Mouse (Mus musculus) naive thymus-derived CD4-positive, alpha-beta T cell, adult 2 months (primary cell): ENCODE measurements around the gene Fam217a.
"Not testable (repeated sequence)": the region's sequence is repeated elsewhere in the genome, so short reads cannot be mapped to it uniquely, and the experiment has no call there.

Source experiments
- DNase-seq: peaks from one replicate; pipeline ENCODE4 v3.0.0-alpha.2; 2011; ENCODE audit warnings: low read depth

Gene Fam217a

DNA sequence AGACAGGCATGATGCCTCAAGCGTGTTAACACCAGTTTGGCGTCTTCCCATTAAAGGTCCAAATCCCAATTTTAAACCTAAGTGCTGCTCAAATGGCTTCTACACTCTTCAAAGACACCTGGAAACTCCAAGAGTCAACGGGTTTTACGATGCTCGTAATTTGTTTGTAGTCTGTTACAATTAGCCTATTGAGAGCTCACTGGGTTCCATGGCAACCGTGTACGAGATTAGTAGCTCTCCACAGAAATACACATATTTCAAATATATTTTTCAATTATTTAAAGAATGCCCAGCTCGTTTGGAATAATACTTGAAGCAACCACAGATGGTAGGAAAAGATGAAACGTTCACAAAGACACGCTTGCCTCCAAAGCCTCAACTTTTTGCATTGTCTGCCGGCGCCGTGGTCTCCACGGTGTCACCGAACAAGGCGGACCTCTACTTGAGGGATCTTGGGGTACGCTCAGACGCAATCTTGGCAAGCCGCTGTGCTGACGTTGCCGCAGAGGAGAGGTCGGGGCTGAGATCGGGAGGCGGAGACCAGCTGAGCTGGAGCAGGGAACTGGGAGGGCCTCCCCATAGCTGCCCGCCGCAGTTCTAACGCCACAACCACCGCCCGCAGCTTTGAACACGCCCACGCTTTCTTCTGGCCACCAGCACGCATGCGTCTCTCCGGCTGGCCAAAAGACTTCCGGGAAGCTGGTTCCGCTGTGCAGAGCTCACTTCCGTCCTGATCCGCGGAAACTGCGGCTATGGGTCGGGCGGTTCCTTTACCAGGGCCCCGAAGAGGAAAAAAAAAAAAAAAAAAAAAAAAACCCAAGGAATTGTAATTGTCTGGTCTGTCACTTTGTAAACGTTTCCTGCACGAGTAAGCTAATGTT is 50.1 kb downstream of the Fam217a start:
- DNase-seq = peak; percentile 93

DNA sequence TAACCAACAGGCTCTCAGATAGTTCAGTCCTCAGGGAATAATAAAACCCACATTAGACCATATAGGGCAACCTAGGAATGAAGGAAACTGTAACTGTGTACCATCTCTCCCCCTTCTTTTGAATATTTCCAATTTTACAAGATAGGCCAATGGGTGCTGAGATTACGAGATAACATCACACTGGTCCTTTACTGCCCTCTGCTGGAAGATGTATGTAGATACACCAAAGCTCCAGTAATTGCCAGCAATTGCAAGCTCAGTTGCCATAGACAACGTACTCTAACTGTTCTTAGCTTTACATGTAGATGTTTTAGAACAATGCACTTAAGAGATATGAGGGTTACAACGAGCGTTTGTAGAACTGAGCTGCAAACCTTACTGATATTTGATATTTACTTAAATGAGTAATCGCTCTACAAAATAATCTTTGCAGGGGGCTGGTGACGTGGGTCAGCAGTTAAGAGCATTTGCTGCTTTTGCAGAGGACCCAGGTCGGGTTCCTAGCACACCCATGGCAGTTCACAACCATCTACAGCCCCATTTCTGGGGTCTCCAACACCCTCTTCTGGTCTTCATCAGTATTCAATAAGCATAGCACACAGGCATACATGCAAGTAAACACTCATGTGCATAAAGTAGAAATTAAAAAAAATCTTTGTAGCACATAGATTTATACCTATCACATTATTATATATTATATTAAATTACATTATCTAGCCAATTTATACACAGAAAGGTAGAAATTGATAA is 59.5 kb downstream of the Fam217a start:
- DNase-seq = peak; percentile 84

DNA sequence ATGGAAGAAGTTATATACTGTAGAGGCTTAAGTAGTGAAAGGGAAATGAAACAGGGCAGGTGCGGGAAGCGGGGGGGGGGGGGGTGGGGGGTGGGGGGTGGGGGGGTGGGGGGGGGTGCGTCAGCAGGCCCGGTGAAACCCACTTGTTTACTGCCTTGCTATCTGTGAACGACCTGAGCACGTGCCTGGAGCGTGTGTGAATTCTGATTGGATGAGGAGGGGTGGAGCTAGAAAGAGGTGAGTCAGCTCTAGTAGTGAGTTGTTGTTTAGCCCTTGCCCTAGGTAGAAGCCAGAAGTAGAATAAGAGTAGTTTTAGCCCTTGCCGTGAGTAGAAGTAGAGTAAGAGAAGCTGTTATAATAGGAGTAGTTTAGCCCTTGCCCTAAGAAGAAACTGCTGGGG is 62.9 kb downstream of the Fam217a start:
- DNase-seq = not testable (repeated sequence)
